Mouse (Mus musculus) mature B cell (primary cell): ENCODE data around the gene Ddah1.

Experiments
- in situ Hi-C: fragments of 300-500 bp; cut with MboI; formaldehyde crosslinking; loops from 2 replicates; pipeline ENCODE4 v1.14.3; 2019

The Ddah1 gene

GRCm38 (mm10) chr3:145941971-145942370 is 183.5 kb downstream of the Ddah1 start:
- in situ Hi-C loops, result loop anchor here (25.0 kb wide), 1 partner anchor 245 kb away; no protein-coding TSS in a partner anchor
